Mouse (Mus musculus): ENCODE measurements around the gene Tmem30b. TPM values are rescaled to one million over a fixed set of nuclear protein-coding genes. Genes with fewer than 3 reads are reported as not detected.

Tmem30b gene
- total and polyA plus RNA-seq, 2 experiments from 2014 or later = 0.38 to 0.53 TPM

DNA sequence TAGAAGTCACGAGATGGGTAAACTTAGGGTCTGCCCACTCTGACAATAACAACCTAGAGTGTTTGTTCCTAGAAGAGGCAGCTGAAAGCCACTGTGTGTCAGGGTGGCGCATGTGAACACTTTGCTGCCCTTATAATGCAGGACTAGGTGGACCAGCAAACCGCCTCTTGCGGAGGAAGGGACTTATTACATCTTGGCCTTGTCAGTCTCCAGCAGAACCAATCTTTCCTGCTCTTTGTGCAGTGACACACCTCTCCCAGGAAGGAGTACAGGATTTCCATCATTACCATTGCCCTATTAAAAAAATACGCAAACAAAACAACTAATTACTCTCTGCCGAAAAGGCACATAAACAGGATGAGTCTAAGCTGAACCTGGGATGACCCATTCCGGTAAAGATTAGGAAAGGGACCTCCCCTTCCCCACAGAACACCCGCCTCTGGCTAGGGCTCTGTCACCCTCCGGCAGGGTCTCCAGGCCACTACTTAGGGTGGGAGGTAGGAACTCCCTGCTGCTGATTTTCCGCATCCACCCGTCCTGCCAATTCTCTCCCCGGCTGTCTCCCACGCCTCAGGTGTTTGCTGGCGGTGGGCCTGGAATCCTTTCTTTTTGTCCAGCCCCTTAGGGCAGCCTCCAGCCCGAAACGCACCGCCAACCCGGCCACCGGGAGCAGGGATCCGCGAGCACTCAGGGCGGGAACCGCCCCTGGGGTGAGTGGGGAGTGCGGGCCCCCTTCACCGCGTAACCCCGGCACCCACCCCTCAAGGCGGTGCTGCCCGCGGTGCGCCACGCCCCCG lies 37.8 kb upstream of the Tmem30b start:
- DNase-seq (ENCODE audit: low spot score) (peak; percentile 72), ATAC-seq (ENCODE audit: low FRiP score) (peak; percentile 50)
- no peaks in the 10 kb centered on the region for H3K9me3 ChIP-seq (ENCODE audit: low read length)
- peak; percentile 65 for TF ChIP-seq CTCF (IDR thresholded peaks at IDR 0.05)
- WGBS = 6% methylated on average over 32 of the region's 33 CpGs
- peak overlapping the region; percentile 88 for H3K4me2 ChIP-seq (ENCODE audit: low read depth, low read length, poor library complexity, severe bottlenecking)
- peaks cover 6% of the 10 kb centered on the region; the same call in 1 of the 2 replicates for H3K4me1 ChIP-seq (ENCODE audit: insufficient read depth, low read length)
- H3K27me3 ChIP-seq (ENCODE audit: insufficient read depth, low read length) = no peaks in the 10 kb centered on the region
- H3K36me3 ChIP-seq (ENCODE audit: insufficient read depth, low read length) = no peaks in the 10 kb centered on the region
- H3K9ac ChIP-seq (replicated peaks; ENCODE audit: low read length, poor library complexity, severe bottlenecking) = peak overlapping the region; percentile 67
- H3K27ac ChIP-seq (ENCODE audit: low read depth, low read length) = peak overlapping the region; percentile 55
- peak overlapping the region; percentile 68 for H3K4me3 ChIP-seq (ENCODE audit: low read depth, low read length)

DNA sequence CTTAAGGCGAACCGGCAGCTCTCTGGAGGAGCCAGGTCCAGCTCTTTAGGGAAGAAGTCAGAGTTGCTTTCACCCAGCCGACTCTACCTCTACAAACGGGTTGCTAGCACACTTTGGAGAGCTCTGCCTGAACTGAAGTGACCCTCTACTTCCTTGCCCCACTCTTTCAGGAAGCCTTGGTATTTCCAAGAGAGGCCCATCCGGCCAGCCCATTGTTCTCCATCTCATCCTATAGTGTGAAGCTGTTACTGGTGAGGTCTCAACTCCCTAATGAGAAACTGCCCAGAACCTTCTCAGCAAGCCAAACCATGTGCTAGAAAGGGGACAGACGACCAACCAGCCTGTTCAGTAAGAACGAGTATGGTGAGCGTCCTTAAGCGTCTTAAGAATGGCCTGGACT lies 37.1 kb upstream of the Tmem30b start:
- no peak for DNase-seq (ENCODE audit: low spot score)

DNA sequence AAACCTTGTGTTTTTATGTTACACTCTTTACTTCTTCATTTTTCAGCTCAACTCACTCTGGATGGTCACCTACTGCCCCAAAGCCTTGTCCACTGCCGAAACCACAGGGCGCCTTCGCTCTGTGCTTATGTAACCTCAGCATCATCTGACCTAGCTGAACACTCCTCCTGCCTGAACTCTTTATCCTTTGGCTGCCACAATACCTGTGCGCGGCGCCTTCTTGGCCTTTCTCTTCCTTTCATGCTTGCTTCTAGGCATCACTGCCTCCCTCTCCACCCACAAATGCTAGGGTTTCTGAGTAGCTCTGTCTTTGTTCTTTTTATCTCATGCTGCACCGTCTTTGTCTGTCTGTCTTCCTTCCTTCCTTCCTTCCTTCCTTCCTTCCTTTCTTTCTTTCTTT lies 34.6 kb upstream of the Tmem30b start:
- no peak overlapping the region for H3K27ac ChIP-seq (ENCODE audit: low read depth, low read length)
- H3K36me3 ChIP-seq (ENCODE audit: insufficient read depth, low read length) = no peaks in the 10 kb centered on the region
- DNase-seq (ENCODE audit: low spot score) (no peak), ATAC-seq (ENCODE audit: low FRiP score) (no peak)
- no peak overlapping the region for H3K4me2 ChIP-seq (ENCODE audit: low read depth, low read length, poor library complexity, severe bottlenecking)
- peaks cover under 1% of the 10 kb centered on the region; the same call in 1 of the 2 replicates for H3K4me1 ChIP-seq (ENCODE audit: insufficient read depth, low read length)
- no peaks in the 10 kb centered on the region for H3K9me3 ChIP-seq (ENCODE audit: low read length)
- no peak for TF ChIP-seq CTCF (IDR thresholded peaks at IDR 0.05)
- no peak overlapping the region for H3K4me3 ChIP-seq (ENCODE audit: low read depth, low read length)
- H3K9ac ChIP-seq (replicated peaks; ENCODE audit: low read length, poor library complexity, severe bottlenecking) = no peak overlapping the region
- 76% methylated on average over 7 of the region's 7 CpGs for WGBS
- H3K27me3 ChIP-seq (ENCODE audit: insufficient read depth, low read length) = no peaks in the 10 kb centered on the region

More for the DNA sequence above, 37.1 kb upstream of the Tmem30b start:
- H3K4me2 ChIP-seq (ENCODE audit: low read depth, low read length, poor library complexity, severe bottlenecking) = no peak overlapping the region
- H3K36me3 ChIP-seq (ENCODE audit: insufficient read depth, low read length) = no peaks in the 10 kb centered on the region
- H3K4me1 ChIP-seq (ENCODE audit: insufficient read depth, low read length) = peaks cover 6% of the 10 kb centered on the region; the same call in 1 of the 2 replicates
- no peaks in the 10 kb centered on the region for H3K9me3 ChIP-seq (ENCODE audit: low read length)
- TF ChIP-seq CTCF (IDR thresholded peaks at IDR 0.05) = no peak
- no peak for ATAC-seq (ENCODE audit: low FRiP score)
- H3K27ac ChIP-seq (ENCODE audit: low read depth, low read length) = no peak overlapping the region; the same call in 1 of the 2 replicates
- H3K9ac ChIP-seq (replicated peaks; ENCODE audit: low read length, poor library complexity, severe bottlenecking) = no peak overlapping the region
- 78% methylated on average over 9 of the region's 9 CpGs for WGBS
- no peak overlapping the region for H3K4me3 ChIP-seq (ENCODE audit: low read depth, low read length)
- no peaks in the 10 kb centered on the region for H3K27me3 ChIP-seq (ENCODE audit: insufficient read depth, low read length)

DNA sequence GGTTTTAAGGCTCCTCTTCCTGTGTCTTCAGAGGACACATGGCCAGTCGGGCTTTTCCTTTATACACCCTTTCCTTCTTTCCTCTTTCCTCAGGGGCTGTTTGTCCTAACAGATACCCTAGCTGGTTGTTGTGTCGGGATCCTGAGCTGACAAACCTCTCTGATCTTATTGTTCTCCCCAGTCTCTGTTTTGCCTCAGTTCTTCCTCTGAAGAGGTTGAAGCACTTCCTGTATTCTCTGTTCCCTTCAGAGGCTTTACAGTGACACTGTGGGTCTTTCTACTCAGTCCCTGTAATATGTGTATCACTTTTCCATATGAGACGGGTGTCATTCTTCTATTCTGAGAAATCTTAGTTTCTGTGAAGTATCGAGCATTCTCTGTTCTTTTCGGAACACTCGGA lies 31.9 kb upstream of the Tmem30b start:
- Histone ChIP-seq H3K4me2 (ENCODE audit: low read depth, low read length, poor library complexity, severe bottlenecking) (no peak overlapping the region), H3K9me3 (ENCODE audit: low read length) (no peaks in the 10 kb centered on the region), H3K9ac (replicated peaks; ENCODE audit: low read length, poor library complexity, severe bottlenecking) (no peak overlapping the region), H3K36me3 (ENCODE audit: insufficient read depth, low read length) (no peaks in the 10 kb centered on the region), H3K4me1 (ENCODE audit: insufficient read depth, low read length) (no peaks in the 10 kb centered on the region), H3K4me3 (ENCODE audit: low read depth, low read length) (no peak overlapping the region), H3K27ac (ENCODE audit: low read depth, low read length) (no peak overlapping the region), H3K27me3 (ENCODE audit: insufficient read depth, low read length) (no peaks in the 10 kb centered on the region)
- WGBS = 73% methylated on average over 6 of the region's 6 CpGs
- ATAC-seq (ENCODE audit: low FRiP score) (no peak), DNase-seq (ENCODE audit: low spot score) (no peak)
- TF ChIP-seq CTCF (IDR thresholded peaks at IDR 0.05) = no peak

DNA sequence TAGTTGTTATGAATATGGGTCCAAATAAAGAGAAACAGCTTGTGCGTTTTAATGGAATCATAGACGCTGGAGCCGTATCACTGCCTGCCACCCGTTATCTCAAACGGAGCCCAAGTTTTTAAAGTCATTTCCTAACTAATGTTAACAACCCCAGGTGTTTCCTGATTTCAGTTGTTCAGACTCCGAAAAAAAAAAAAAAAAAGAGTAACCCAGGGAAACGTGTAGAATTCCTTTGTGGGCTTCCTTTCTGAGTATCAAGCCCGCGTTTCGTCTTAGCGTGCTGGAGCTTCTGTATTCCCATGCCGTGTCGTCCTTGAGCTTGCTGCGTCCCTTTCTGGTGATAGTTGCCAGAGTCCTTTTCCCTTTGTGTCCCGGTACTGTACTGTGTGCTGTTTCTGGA lies 28.4 kb upstream of the Tmem30b start:
- Histone ChIP-seq H3K27me3 (ENCODE audit: insufficient read depth, low read length) (no peaks in the 10 kb centered on the region), H3K9me3 (ENCODE audit: low read length) (no peaks in the 10 kb centered on the region), H3K4me3 (ENCODE audit: low read depth, low read length) (no peak overlapping the region), H3K4me2 (ENCODE audit: low read depth, low read length, poor library complexity, severe bottlenecking) (no peak overlapping the region), H3K4me1 (ENCODE audit: insufficient read depth, low read length) (no peaks in the 10 kb centered on the region), H3K36me3 (ENCODE audit: insufficient read depth, low read length) (no peaks in the 10 kb centered on the region), H3K27ac (ENCODE audit: low read depth, low read length) (no peak overlapping the region), H3K9ac (replicated peaks; ENCODE audit: low read length, poor library complexity, severe bottlenecking) (no peak overlapping the region)
- no peak for TF ChIP-seq CTCF (IDR thresholded peaks at IDR 0.05)
- 69% methylated on average over 15 of the region's 15 CpGs for WGBS
- ATAC-seq (ENCODE audit: low FRiP score) (no peak), DNase-seq (ENCODE audit: low spot score) (no peak)

DNA sequence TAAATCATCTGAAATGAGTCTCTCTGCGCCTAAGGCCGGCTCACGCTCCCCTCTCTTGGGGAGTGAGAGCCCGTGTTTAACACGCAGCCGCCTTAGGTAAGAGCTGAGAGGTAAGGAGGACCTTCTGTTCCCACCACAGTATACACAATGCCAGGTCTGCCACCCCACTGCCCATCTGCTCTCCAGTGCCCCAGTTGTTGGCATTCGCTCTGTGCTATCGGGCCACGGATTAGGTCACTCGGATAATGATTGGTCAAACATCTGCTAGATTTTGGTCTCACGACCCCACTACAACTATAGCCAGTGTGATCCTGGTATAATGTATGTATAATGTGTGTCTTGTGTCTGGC lies 19.4 kb upstream of the Tmem30b start:
- H3K9ac ChIP-seq (replicated peaks; ENCODE audit: low read length, poor library complexity, severe bottlenecking) = peak overlapping the region; percentile 50; the same call in 1 of the 2 replicates
- no peak for ATAC-seq (ENCODE audit: low FRiP score)
- no peaks in the 10 kb centered on the region for H3K36me3 ChIP-seq (ENCODE audit: insufficient read depth, low read length)
- 58% methylated on average over 11 of the region's 11 CpGs for WGBS
- no peak for DNase-seq (ENCODE audit: low spot score)
- H3K4me3 ChIP-seq (ENCODE audit: low read depth, low read length) = peak overlapping the region; percentile 30; the same call in 1 of the 2 replicates
- no peak overlapping the region for H3K27ac ChIP-seq (ENCODE audit: low read depth, low read length)
- H3K4me1 ChIP-seq (ENCODE audit: insufficient read depth, low read length) = no peaks in the 10 kb centered on the region
- H3K9me3 ChIP-seq (ENCODE audit: low read length) = no peaks in the 10 kb centered on the region
- H3K4me2 ChIP-seq (ENCODE audit: low read depth, low read length, poor library complexity, severe bottlenecking) = peak overlapping the region; percentile 65
- H3K27me3 ChIP-seq (ENCODE audit: insufficient read depth, low read length) = no peaks in the 10 kb centered on the region; the same call in 1 of the 2 replicates
- no peak for TF ChIP-seq CTCF (IDR thresholded peaks at IDR 0.05)
